Comparison of ENCODE assay signal across 8 mouse cellular contexts in the genomic region with DNA sequence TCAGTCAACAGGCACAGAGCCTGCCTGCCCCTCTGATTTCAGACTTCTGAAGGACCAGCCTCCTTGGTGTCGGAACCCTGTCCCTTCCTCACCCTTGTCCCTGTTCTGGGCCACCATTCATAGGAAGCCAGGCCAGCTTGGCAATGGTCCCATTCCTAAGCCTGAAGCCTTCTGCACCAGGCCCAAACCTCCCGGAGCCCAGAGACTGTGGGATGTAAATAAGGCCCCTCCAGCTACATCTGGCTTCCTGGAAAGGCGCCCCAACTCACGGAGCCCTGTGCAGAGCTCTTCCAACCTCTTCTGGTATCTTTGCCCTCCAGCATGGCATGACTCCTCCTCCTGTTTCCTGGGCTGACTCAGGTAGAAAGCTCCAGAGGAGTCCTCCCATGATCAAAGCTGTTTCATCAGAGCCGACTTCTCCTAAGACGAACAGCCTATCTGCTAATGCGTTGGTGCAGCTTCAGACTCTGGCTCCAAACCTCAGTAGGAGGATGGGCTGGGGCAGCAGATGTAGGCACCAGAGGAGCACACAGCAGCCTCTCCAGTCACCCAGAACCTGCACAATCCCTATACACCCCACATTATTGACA.
DNase-seq lines count a peak whose midpoint lies in the region; ATAC-seq and TF ChIP-seq lines count a peak whose summit lies in the region.

No protein-coding gene starts in this region.

- H3K9me3 ChIP-seq in kidney, embryonic 15.5 days (replicated peaks), result no peaks in the 10 kb centered on the region

- peak; percentile 41 to 69 for DNase-seq in left cerebral cortex, postnatal 10 days (ENCODE audit: extremely low spot score in 1 of 2, low spot score in 2 of 2)
- DNase-seq in left cerebral cortex, adult 11 months (ENCODE audit: low spot score), result no peak
- DNase-seq in embryo, embryonic 10.5 days (ENCODE audit: low spot score), result no peak
- no peak for DNase-seq in urinary bladder, postnatal 14 days (ENCODE audit: low spot score)

- no peak for TF ChIP-seq POLR2A in bone marrow, adult 2 months (IDR thresholded peaks at IDR 0.05; ENCODE audit: borderline replicate concordance, control insufficient read depth, low read depth, low read length)
- TF ChIP-seq POLR2A in cortical plate, adult 2 months (IDR thresholded peaks at IDR 0.05; ENCODE audit: extremely low read depth, insufficient read depth, low read length), result no peak

- WGBS in bone marrow, adult 2 months, result 4% methylated on average over 7 of the region's 7 CpGs
- 46% methylated on average over 7 of the region's 7 CpGs for WGBS in kidney, embryonic 15.5 days

- no peak overlapping the region for H3K4me3 ChIP-seq in bone marrow, adult 2 months (replicated peaks; ENCODE audit: control insufficient read depth, low read depth, low read length)
- H3K4me3 ChIP-seq in cortical plate, adult 2 months (ENCODE audit: insufficient read depth, low read length), result no peak overlapping the region
- H3K4me3 ChIP-seq in kidney, embryonic 15.5 days (replicated peaks), result no peak overlapping the region

- no peaks in the 10 kb centered on the region for H3K27me3 ChIP-seq in kidney, embryonic 15.5 days

- TF ChIP-seq CTCF in bone marrow, adult 2 months (IDR thresholded peaks at IDR 0.05; ENCODE audit: control insufficient read depth, insufficient read depth, low read length), result no peak
- no peak for TF ChIP-seq CTCF in cortical plate, adult 2 months (IDR thresholded peaks at IDR 0.05; ENCODE audit: extremely low read depth, insufficient read depth, low read length)

- H3K4me1 ChIP-seq in bone marrow, adult 2 months (ENCODE audit: control insufficient read depth, insufficient read depth, low read length), result peaks cover 7% of the 10 kb centered on the region
- peaks cover 9% of the 10 kb centered on the region for H3K4me1 ChIP-seq in cortical plate, adult 2 months (ENCODE audit: control insufficient read depth, insufficient read depth, low read length)
- H3K4me1 ChIP-seq in kidney, embryonic 15.5 days, result peaks cover 53% of the 10 kb centered on the region

- intact Hi-C loops in left cerebral cortex, postnatal 10 days (cut with DNase I), result loop anchor here (5.0 kb wide), 2 partner anchors 82 to 272 kb away; no protein-coding TSS in a partner anchor

- H3K36me3 ChIP-seq in kidney, embryonic 15.5 days, result no peaks in the 10 kb centered on the region

- peak; percentile 27; the same call in 1 of the 2 replicates for ATAC-seq in kidney, embryonic 15.5 days (replicated peaks; ENCODE audit: low FRiP score)
- peak; percentile 51 for ATAC-seq in megakaryocyte-erythroid progenitor cell, adult 5-6 weeks (replicated peaks; ENCODE audit: low FRiP score, low TSS enrichment, poor library complexity, severe bottlenecking)

- peak overlapping the region; percentile 3 for H3K27ac ChIP-seq in bone marrow, adult 2 months (ENCODE audit: control insufficient read depth, insufficient read depth, low read depth, low read length, poor library complexity)
- 0 out of 2 replicates have a peak overlapping the region, but pooled peaks have one; percentile 19 for H3K27ac ChIP-seq in cortical plate, adult 2 months (ENCODE audit: insufficient read depth, low read length)
- peak overlapping the region; percentile 78 for H3K27ac ChIP-seq in kidney, embryonic 15.5 days

- H3K9ac ChIP-seq in kidney, embryonic 15.5 days, result no peak overlapping the region

- H3K4me2 ChIP-seq in kidney, embryonic 15.5 days, result 0 out of 2 replicates have a peak overlapping the region, but pooled peaks have one; percentile 5

Comparison
In these comparisons a context has a peak if more than half of its experiments do, and no peak if none do; other contexts are left out.
1. DNase-seq: peak in left cerebral cortex, postnatal 10 days (2 of 2); none in left cerebral cortex, adult 11 months (single experiment), embryo, embryonic 10.5 days (single experiment) and urinary bladder, postnatal 14 days (single experiment).
2. H3K27ac ChIP-seq: peak in every context shown above with its lines; median percentile 78 in kidney, embryonic 15.5 days; 19 in cortical plate, adult 2 months; 3 in bone marrow, adult 2 months.